Mouse (Mus musculus) erythroblast, embryonic 14.5 days (primary cell): ENCODE measurements around the gene Psmd12.

Source experiments
- GATA1 ChIP-seq: IDR thresholded peaks from 2 replicates; pipeline ENCODE4 v1.6.1; 2012; ENCODE audit warnings: low read length, inconsistent platforms, mixed read lengths
- TAL1 ChIP-seq: IDR thresholded peaks from 3 replicates; pipeline ENCODE4 v1.6.1; 2012; ENCODE audit warnings: low read length, inconsistent platforms, mixed read lengths

GRCm38 (mm10) chr11:107452053-107452452 lies 27.2 kb upstream of the Psmd12 start:
- TF ChIP-seq GATA1: no peak
- no peak for TF ChIP-seq TAL1
